Mouse (Mus musculus): Measurements from ENCODE around the gene Gm44502. TPM values are rescaled to one million over a fixed set of nuclear protein-coding genes. Genes with fewer than 3 reads are reported as not detected.

The Gm44502 gene
- polyA plus RNA-seq, 1 experiment, result 0.11 TPM

DNA sequence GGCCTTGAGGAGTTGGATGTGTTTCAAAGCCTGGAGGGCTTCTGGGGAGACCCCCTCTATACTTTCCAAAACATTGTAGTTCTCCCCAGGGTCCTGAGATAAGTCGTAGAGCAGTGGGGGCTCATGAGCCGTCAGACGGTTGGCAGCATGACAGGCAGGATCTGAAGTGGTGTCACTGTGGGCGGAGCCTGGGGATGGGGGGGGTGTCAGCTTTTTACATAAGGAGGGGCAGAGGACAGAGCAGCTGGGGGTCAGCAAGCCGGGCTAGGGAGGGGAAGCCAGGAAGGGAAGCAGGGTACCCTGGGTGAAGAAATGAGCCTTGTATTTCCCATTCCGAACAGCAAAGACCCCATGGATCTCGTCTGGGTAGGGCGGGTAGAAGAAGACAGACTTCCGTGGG, 43.9 kb upstream of the Gm44502 start:
- Histone ChIP-seq H3K27me3 (ENCODE audit: control insufficient read depth, insufficient read depth, insufficient read length) (no peaks in the 10 kb centered on the region), H3ac (ENCODE audit: control insufficient read depth, insufficient read length) (no peak overlapping the region), H3K36me3 (ENCODE audit: control insufficient read depth, insufficient read depth) (no peaks in the 10 kb centered on the region), H3K4me3 (no peak overlapping the region), H3K4me2 (ENCODE audit: low read depth) (no peak overlapping the region), H3K79me2 (ENCODE audit: control insufficient read depth, insufficient read depth) (no peaks in the 10 kb centered on the region)
- TF ChIP-seq MAX (IDR thresholded peaks at IDR 0.05; ENCODE audit: low read depth) (no peak), SRF (IDR thresholded peaks at IDR 0.05; ENCODE audit: control insufficient read depth, insufficient read length, low read depth) (no peak), TCF12 (IDR thresholded peaks at IDR 0.05; ENCODE audit: insufficient read depth, poor library complexity, severe bottlenecking) (no peak), E2F4 (IDR thresholded peaks at IDR 0.05; ENCODE audit: insufficient read depth) (no peak), MYOD1 (IDR thresholded peaks at IDR 0.05; ENCODE audit: control insufficient read depth in 1 of 3, insufficient read length in 2 of 3, low read depth in 2 of 3) (no peak), USF1 (IDR thresholded peaks at IDR 0.05; ENCODE audit: low read depth) (no peak), POLR2A (IDR thresholded peaks at IDR 0.05; ENCODE audit: insufficient read length, low read depth) (no peak), MYOG (IDR thresholded peaks at IDR 0.05; ENCODE audit: control insufficient read depth in 1 of 3, insufficient read depth in 1 of 3, insufficient read length in 2 of 3, low read depth in 2 of 3) (no peak), REST (IDR thresholded peaks at IDR 0.05; ENCODE audit: insufficient read depth, insufficient read length) (no peak)

GRCm38 (mm10) chr15:89471476-89471875, 42.0 kb upstream of the Gm44502 start:
- H3K79me2 ChIP-seq (ENCODE audit: control insufficient read depth, insufficient read depth), result no peaks in the 10 kb centered on the region
- H3K36me3 ChIP-seq (ENCODE audit: control insufficient read depth, insufficient read depth), result no peaks in the 10 kb centered on the region
- H3K4me3 ChIP-seq, result no peak overlapping the region
- TF ChIP-seq REST (IDR thresholded peaks at IDR 0.05; ENCODE audit: insufficient read depth, insufficient read length) (no peak), E2F4 (IDR thresholded peaks at IDR 0.05; ENCODE audit: insufficient read depth) (no peak), POLR2A (IDR thresholded peaks at IDR 0.05; ENCODE audit: insufficient read length, low read depth) (no peak), POLR2AphosphoS2 (IDR thresholded peaks at IDR 0.05; ENCODE audit: insufficient read length, low read depth) (no peak), MYOG (IDR thresholded peaks at IDR 0.05; ENCODE audit: control insufficient read depth in 1 of 3, insufficient read depth in 1 of 3, insufficient read length in 2 of 3, low read depth in 2 of 3) (no peak), TCF12 (IDR thresholded peaks at IDR 0.05; ENCODE audit: insufficient read depth, poor library complexity, severe bottlenecking) (no peak), SRF (IDR thresholded peaks at IDR 0.05; ENCODE audit: control insufficient read depth, insufficient read length, low read depth) (no peak), TCF3 (IDR thresholded peaks at IDR 0.05; ENCODE audit: insufficient read length, low read depth) (no peak), MYOD1 (IDR thresholded peaks at IDR 0.05; ENCODE audit: control insufficient read depth in 1 of 3, insufficient read length in 2 of 3, low read depth in 2 of 3) (no peak), CEBPB (IDR thresholded peaks at IDR 0.05; ENCODE audit: insufficient read depth, poor library complexity, severe bottlenecking) (no peak), MAX (IDR thresholded peaks at IDR 0.05; ENCODE audit: low read depth) (no peak), USF1 (IDR thresholded peaks at IDR 0.05; ENCODE audit: low read depth) (no peak)
- H3K27me3 ChIP-seq (ENCODE audit: control insufficient read depth, insufficient read depth, insufficient read length), result peaks cover 6% of the 10 kb centered on the region
- no peak overlapping the region for H3ac ChIP-seq (ENCODE audit: control insufficient read depth, insufficient read length)
- no peak overlapping the region for H3K4me2 ChIP-seq (ENCODE audit: low read depth)

DNA sequence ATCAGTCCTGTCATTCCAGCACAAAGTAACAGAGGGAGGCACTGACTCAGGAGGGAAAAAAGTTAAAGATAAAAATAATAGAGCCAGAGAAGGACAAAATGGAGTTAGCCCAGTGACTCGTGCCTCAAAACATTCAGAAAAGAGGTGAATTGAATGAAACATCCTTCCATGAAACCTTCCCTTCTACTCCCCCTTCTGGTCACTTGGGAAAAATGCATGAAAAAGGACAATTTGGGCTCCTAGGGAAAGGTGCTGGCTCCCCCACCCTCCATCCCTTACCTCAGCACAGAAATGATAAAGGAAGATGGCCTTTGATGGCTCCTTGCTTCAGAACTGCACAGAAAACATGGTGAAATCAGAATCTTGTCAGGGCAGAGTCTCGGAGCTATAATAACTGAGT, 39.1 kb upstream of the Gm44502 start:
- no peak for TF ChIP-seq MYOD1 (IDR thresholded peaks at IDR 0.05; ENCODE audit: control insufficient read depth in 1 of 3, insufficient read length in 2 of 3, low read depth in 2 of 3)
- no peaks in the 10 kb centered on the region for H3K36me3 ChIP-seq (ENCODE audit: control insufficient read depth, insufficient read depth)
- no peaks in the 10 kb centered on the region for H3K79me2 ChIP-seq (ENCODE audit: control insufficient read depth, insufficient read depth)
- no peak overlapping the region for H3ac ChIP-seq (ENCODE audit: control insufficient read depth, insufficient read length)
- no peak overlapping the region for H3K4me2 ChIP-seq (ENCODE audit: low read depth)
- peaks cover 6% of the 10 kb centered on the region for H3K27me3 ChIP-seq (ENCODE audit: control insufficient read depth, insufficient read depth, insufficient read length)
- H3K4me3 ChIP-seq, result no peak overlapping the region

DNA sequence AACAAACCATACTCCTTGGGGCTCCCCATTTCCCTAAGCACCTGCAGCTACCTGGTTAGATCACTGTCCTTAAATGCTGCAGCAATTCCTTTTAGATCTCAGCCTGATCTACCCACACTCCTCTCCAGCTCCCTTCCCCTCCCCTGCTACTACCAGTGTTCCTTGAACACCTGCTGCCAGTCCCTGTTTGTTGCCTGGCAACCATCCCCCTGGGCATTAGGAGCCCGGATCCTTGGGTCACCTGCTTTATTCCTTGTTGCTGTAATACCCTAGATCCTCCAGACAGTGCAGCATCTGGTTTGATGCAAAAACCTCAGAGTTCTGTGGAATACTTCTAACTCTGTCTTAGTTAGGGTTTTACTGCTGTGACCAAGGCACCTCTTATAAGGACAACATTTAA, 35.6 kb upstream of the Gm44502 start:
- peaks cover 31% of the 10 kb centered on the region for H3K27me3 ChIP-seq (ENCODE audit: control insufficient read depth, insufficient read depth, insufficient read length)
- no peaks in the 10 kb centered on the region for H3K36me3 ChIP-seq (ENCODE audit: control insufficient read depth, insufficient read depth)
- TF ChIP-seq POLR2A (IDR thresholded peaks at IDR 0.05; ENCODE audit: insufficient read length, low read depth) (no peak), POLR2AphosphoS2 (IDR thresholded peaks at IDR 0.05; ENCODE audit: insufficient read length, low read depth) (no peak), CEBPB (IDR thresholded peaks at IDR 0.05; ENCODE audit: insufficient read depth, poor library complexity, severe bottlenecking) (no peak), E2F4 (IDR thresholded peaks at IDR 0.05; ENCODE audit: insufficient read depth) (no peak), MYOG (IDR thresholded peaks at IDR 0.05; ENCODE audit: control insufficient read depth in 1 of 3, insufficient read depth in 1 of 3, insufficient read length in 2 of 3, low read depth in 2 of 3) (no peak), TCF3 (IDR thresholded peaks at IDR 0.05; ENCODE audit: insufficient read length, low read depth) (no peak), TCF12 (IDR thresholded peaks at IDR 0.05; ENCODE audit: insufficient read depth, poor library complexity, severe bottlenecking) (no peak)
- H3ac ChIP-seq (ENCODE audit: control insufficient read depth, insufficient read length), result no peak overlapping the region
- no peak overlapping the region for H3K4me2 ChIP-seq (ENCODE audit: low read depth)
- no peaks in the 10 kb centered on the region for H3K79me2 ChIP-seq (ENCODE audit: control insufficient read depth, insufficient read depth)
- H3K4me3 ChIP-seq, result no peak overlapping the region

DNA sequence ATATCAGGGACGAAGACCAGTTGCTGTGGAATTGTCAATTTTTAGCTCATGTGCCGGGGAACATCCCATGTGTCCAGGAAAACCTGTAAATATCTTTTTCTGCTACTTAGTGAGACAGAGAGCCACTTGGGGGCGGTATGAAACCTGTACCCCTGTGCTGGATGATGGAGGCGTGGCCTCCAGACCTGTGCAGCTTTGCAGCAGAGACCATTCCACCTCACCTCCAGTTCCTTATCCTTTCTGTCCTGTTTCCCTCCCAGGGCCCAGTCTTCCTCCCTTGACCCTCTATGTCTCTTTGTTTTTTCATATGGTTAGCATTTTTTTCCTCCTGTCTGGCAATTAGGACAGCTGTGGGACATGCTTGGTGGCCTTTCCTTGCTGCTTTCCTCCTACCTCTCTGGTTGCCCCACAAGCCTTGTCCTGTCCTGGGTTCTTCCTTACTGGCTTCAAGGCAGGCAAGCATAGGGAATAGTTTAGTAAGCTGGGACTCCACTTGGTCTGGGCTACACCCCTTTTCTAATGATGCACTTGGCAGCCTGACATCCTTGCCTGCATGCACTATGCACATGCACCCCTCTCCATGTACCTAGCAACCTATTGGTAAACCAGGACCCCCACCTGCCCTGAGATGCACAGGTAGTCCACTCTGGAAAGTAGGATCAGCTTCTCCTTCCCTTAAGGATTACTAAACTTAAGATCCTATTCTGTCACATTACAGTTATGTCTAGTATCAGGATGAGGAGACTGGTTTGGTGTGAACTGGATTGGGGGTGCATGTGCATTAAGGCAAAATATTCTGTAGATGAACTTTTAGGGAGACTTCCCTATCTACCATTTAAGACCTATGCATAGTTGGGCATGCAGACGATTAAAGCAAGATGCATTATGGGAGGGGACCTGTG, 34.1 kb upstream of the Gm44502 start:
- H3ac ChIP-seq (ENCODE audit: control insufficient read depth, insufficient read length), result no peak overlapping the region
- no peak overlapping the region for H3K4me2 ChIP-seq (ENCODE audit: low read depth)
- peaks cover 42% of the 10 kb centered on the region for H3K27me3 ChIP-seq (ENCODE audit: control insufficient read depth, insufficient read depth, insufficient read length)
- no peak overlapping the region for H3K4me3 ChIP-seq
- no peaks in the 10 kb centered on the region for H3K36me3 ChIP-seq (ENCODE audit: control insufficient read depth, insufficient read depth)
- TF ChIP-seq TCF12 (IDR thresholded peaks at IDR 0.05; ENCODE audit: insufficient read depth, poor library complexity, severe bottlenecking), result no peak
- TF ChIP-seq USF1 (IDR thresholded peaks at IDR 0.05; ENCODE audit: low read depth), result no peak
- TF ChIP-seq MYOD1 (IDR thresholded peaks at IDR 0.05; ENCODE audit: control insufficient read depth in 1 of 3, insufficient read length in 2 of 3, low read depth in 2 of 3), result no peak
- TF ChIP-seq SRF (IDR thresholded peaks at IDR 0.05; ENCODE audit: control insufficient read depth, insufficient read length, low read depth), result no peak
- TF ChIP-seq TCF3 (IDR thresholded peaks at IDR 0.05; ENCODE audit: insufficient read length, low read depth), result no peak
- no peak for TF ChIP-seq CEBPB (IDR thresholded peaks at IDR 0.05; ENCODE audit: insufficient read depth, poor library complexity, severe bottlenecking)
- no peak for TF ChIP-seq E2F4 (IDR thresholded peaks at IDR 0.05; ENCODE audit: insufficient read depth)
- TF ChIP-seq POLR2A (IDR thresholded peaks at IDR 0.05; ENCODE audit: insufficient read length, low read depth), result no peak
- H3K79me2 ChIP-seq (ENCODE audit: control insufficient read depth, insufficient read depth), result no peaks in the 10 kb centered on the region
